20 mouse cellular contexts compared by ENCODE assay signal in the genomic region with DNA sequence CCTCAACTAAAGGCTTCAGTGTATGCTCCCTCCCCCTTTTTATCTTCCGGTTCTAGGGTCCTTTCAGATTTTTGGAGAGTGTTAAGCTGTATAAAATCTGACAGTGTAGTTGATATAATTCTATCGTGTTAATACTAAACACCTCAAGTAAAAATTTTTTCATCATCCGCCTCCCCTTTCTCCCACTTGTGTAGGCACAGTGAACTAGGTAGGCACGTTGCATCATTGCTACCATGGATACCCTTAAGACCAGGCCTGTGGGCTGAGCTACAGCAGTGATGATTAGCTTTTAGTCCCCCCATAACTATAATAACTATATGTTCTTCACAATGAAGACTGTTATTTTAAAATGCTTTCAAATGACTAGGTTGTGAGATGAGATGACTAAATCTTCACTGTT. TPM values are rescaled to one million over a fixed set of nuclear protein-coding genes. Genes with fewer than 3 reads are reported as not detected.
DNase-seq lines count a peak whose midpoint lies in the region; ATAC-seq lines count a peak whose summit lies in the region.
"Had no signal": no experiment of that assay in that cellular context is flagged by ENCODE, and none has a peak within 500 bp of the region (broad histone marks: within the 10 kb centered on the region; RNA-seq: fewer than 3 reads in every experiment).

No protein-coding gene starts in this region.

- H3K27ac ChIP-seq in kidney, embryonic 14.5 days (ENCODE audit: low read depth, low read length): no peak overlapping the region
- H3K27ac ChIP-seq: embryonic facial prominence, embryonic 12.5 days; heart, adult 2 months; heart, embryonic 15.5 days; hindbrain, embryonic 13.5 days; hindbrain, postnatal 0 days had no signal

- H3K4me1 ChIP-seq in kidney, embryonic 14.5 days (ENCODE audit: control insufficient read depth, insufficient read depth, low read length): 0 out of 2 replicates have a peak, but pooled peaks cover 3% of the 10 kb centered on the region

- no peak overlapping the region for H3K4me2 ChIP-seq in kidney, embryonic 14.5 days (replicated peaks; ENCODE audit: low read depth, low read length)
- H3K4me2 ChIP-seq: embryonic facial prominence, embryonic 12.5 days; heart, embryonic 11.5 days; heart, embryonic 15.5 days; hindbrain, embryonic 13.5 days had no signal

- no peak overlapping the region for H3K9ac ChIP-seq in kidney, embryonic 14.5 days (ENCODE audit: low read depth, low read length)
- H3K9ac ChIP-seq: embryonic facial prominence, embryonic 12.5 days; heart, embryonic 15.5 days; hindbrain, embryonic 13.5 days had no signal

- H3K9me3 ChIP-seq in kidney, embryonic 14.5 days (ENCODE audit: control insufficient read depth, low read length): no peaks in the 10 kb centered on the region
- H3K9me3 ChIP-seq: embryonic facial prominence, embryonic 12.5 days; heart, embryonic 15.5 days; hindbrain, embryonic 13.5 days had no signal

- 91% methylated on average over 4 of the region's 4 CpGs for WGBS in kidney, embryonic 14.5 days

- DNase-seq in frontal cortex, postnatal 25 days (ENCODE audit: low spot score in 2 of 2): no peak
- DNase-seq in left cerebral cortex, adult 11 months (ENCODE audit: low spot score): peak; percentile 34
- DNase-seq in left cerebral cortex, postnatal 4 days: no peak
- peak; percentile 48 for DNase-seq in right cerebral cortex, adult 18-20 months
- DNase-seq in right cerebral cortex, postnatal 25 days: no peak
- peak; percentile 62 for DNase-seq in telencephalon, adult 2 months (ENCODE audit: low read depth, low spot score)
- DNase-seq: adrenal gland, adult 8-10 months; cerebellum, adult 18-20 months; cerebellum, postnatal 10 days; gastrocnemius, postnatal 14 days; heart, adult 2 months; heart, postnatal 14 days had no signal

- H3K36me3 ChIP-seq in kidney, embryonic 14.5 days (ENCODE audit: control insufficient read depth, insufficient read depth, low read length): no peaks in the 10 kb centered on the region
- H3K36me3 ChIP-seq: embryonic facial prominence, embryonic 12.5 days; heart, embryonic 15.5 days; hindbrain, embryonic 13.5 days had no signal

- peak; percentile 48; the same call in 1 of the 2 replicates for ATAC-seq in frontal cortex, adult (ENCODE audit: low TSS enrichment)
- no peak for ATAC-seq in kidney, embryonic 14.5 days (ENCODE audit: low FRiP score, low TSS enrichment)
- ATAC-seq: forebrain, embryonic 16.5 days; hindbrain, postnatal 0 days had no signal

- intact Hi-C loops in left cerebral cortex, postnatal 4 days (cut with DNase I): no loop called here

- no peaks in the 10 kb centered on the region for H3K27me3 ChIP-seq in kidney, embryonic 14.5 days (ENCODE audit: control insufficient read depth, insufficient read depth, low read length)
- H3K27me3 ChIP-seq: embryonic facial prominence, embryonic 12.5 days; heart, embryonic 15.5 days; hindbrain, embryonic 13.5 days had no signal

- no peak overlapping the region for H3K4me3 ChIP-seq in kidney, embryonic 14.5 days (ENCODE audit: low read length)
- H3K4me3 ChIP-seq: embryonic facial prominence, embryonic 12.5 days; heart, adult 2 months; heart, embryonic 15.5 days; hindbrain, embryonic 13.5 days had no signal

RNA-seq across cellular contexts. Expression of gene Dlg1, which starts 34.1 kb away (rescaled TPM):
- 10 to 100 TPM; 51.2 TPM for total RNA-seq in left cerebral cortex, postnatal 4 days (2021)
- polyA plus RNA-seq in kidney, embryonic 14.5 days (2014; fragmentation: Nextera tagmentation; extraction: Ambion mirVana): 29.1 and 35.4 TPM in 2 replicates

Comparison
In these comparisons a context has a peak if more than half of its experiments do, and no peak if none do; other contexts are left out.
1. DNase-seq: peak in left cerebral cortex, adult 11 months (single experiment), right cerebral cortex, adult 18-20 months (single experiment) and telencephalon, adult 2 months (single experiment); none in frontal cortex, postnatal 25 days (0 of 2), left cerebral cortex, postnatal 4 days (single experiment) and right cerebral cortex, postnatal 25 days (single experiment).